Mouse (Mus musculus) brain, embryonic 14.5 days (tissue): ENCODE data around the gene Tnfrsf1b.

Experiments used
- CTCF ChIP-seq: fragments of 200-500 bp; IDR thresholded peaks from 2 replicates; pipeline ENCODE4 v1.5.1; 2012; ENCODE audit warnings: inconsistent platforms, mild to moderate bottlenecking, moderate library complexity, borderline replicate concordance; ENCODE audit not compliant: insufficient read depth, insufficient read length; ENCODE audit errors: extremely low read depth
- POLR2A ChIP-seq: fragments of 200-500 bp; IDR thresholded peaks from 2 replicates; pipeline ENCODE4 v1.6.1; 2012; ENCODE audit warnings: mild to moderate bottlenecking, inconsistent platforms, borderline replicate concordance; ENCODE audit not compliant: poor library complexity, insufficient read depth, insufficient read length, severe bottlenecking; ENCODE audit errors: extremely low read depth

DNA sequence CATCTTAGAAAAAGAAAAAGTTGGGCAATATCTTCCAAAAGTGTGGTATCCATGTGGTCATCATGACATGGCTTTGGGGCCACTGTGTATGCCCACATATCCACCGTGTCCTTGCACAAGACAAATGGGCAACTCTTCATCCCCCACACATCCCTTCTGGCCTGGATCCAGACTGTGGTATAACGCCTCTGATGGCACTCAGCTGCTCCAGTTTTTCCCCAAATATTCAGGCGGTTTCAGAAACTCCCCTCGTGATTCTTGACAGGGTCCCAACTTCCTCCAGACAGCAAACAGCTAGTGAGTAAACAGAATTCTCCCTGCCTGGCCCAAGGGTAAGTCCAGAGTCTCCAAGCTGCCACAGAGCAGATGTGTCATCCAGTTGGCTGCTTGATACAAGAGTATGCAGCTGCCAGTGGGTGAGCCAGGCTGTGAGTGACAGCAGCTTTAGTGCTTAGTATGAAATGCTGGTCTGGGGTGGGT, 21.0 kb upstream of the Tnfrsf1b start:
- no peak for TF ChIP-seq CTCF
- TF ChIP-seq POLR2A: no peak
